Mouse (Mus musculus) liver, embryonic 12.5 days (tissue): ENCODE measurements around the gene Bahcc1. TPM values are rescaled to one million over a fixed set of nuclear protein-coding genes. Genes with fewer than 3 reads are reported as not detected.

Source experiments
- ATAC-seq: fragments of 200-750 bp; cut with Nextera tagmentation; 2 replicates; pipeline ENCODE4 v1.8.0; 2017; ENCODE audit warnings: moderate number of reproducible peaks, mild to moderate bottlenecking, moderate library complexity
- H3K27ac ChIP-seq: fragments of 300-500 bp; sonication (generic); 2 replicates; pipeline ENCODE4 v1.5.1; 2016; ENCODE audit warnings: mild to moderate bottlenecking
- H3K27me3 ChIP-seq: fragments of 300-500 bp; sonication (generic); replicated peaks from 2 replicates; pipeline ENCODE4 v1.6.1; 2016; ENCODE audit warnings: mild to moderate bottlenecking, moderate library complexity
- H3K36me3 ChIP-seq: fragments of 300-500 bp; sonication (generic); 2 replicates; pipeline ENCODE4 v1.6.1; 2016; ENCODE audit warnings: mild to moderate bottlenecking, moderate library complexity
- H3K4me1 ChIP-seq: fragments of 300-500 bp; sonication (generic); 2 replicates; pipeline ENCODE4 v1.6.1; 2016
- H3K4me2 ChIP-seq: fragments of 300-500 bp; sonication (generic); 2 replicates; pipeline ENCODE4 v1.6.1; 2016; ENCODE audit warnings: mild to moderate bottlenecking, moderate library complexity
- H3K4me3 ChIP-seq: fragments of 300-500 bp; sonication (generic); 2 replicates; pipeline ENCODE4 v1.5.1; 2016; ENCODE audit warnings: mild to moderate bottlenecking, moderate library complexity
- H3K9ac ChIP-seq: fragments of 300-500 bp; sonication (generic); 2 replicates; pipeline ENCODE4 v1.6.1; 2016; ENCODE audit warnings: mild to moderate bottlenecking, moderate library complexity
- H3K9me3 ChIP-seq: fragments of 300-500 bp; sonication (generic); replicated peaks from 2 replicates; pipeline ENCODE4 v1.6.1; 2016; ENCODE audit warnings: mild to moderate bottlenecking, moderate library complexity
- WGBS: fragments of 180-500 bp; shearing (Covaris S2); methylation state at CpG from one replicate; pipeline ENCODE4 v1.1.7; 2016; ENCODE audit not compliant: insufficient replicate concordance; 5-methylcytosine and 5-hydroxymethylcytosine counted together
- polyA plus RNA-seq: library from polyadenylated mRNA; unstranded; fragments of >200 nt; fragmentation: Nextera tagmentation; extraction: Ambion mirVana; gene quantifications from 2 replicates; pipeline ENCODE4 v1.2.1, GENCODE M21; 2016

Bahcc1 gene
- polyA plus RNA-seq = 3.0 and 3.5 TPM in 2 replicates

GRCm38 (mm10) chr11:120232230-120233097, at the start of gene Bahcc1:
Bahcc1 (plus strand) TSS chr11:120232947.
- peaks cover 82% of the 10 kb centered on the region for H3K27me3 ChIP-seq
- ATAC-seq = peak; percentile 94
- peaks cover 91% of the 10 kb centered on the region for H3K4me1 ChIP-seq
- WGBS = 2% methylated on average over 36 of the region's 36 CpGs
- peak within 1 kb of the TSS; percentile 71 for H3K4me3 ChIP-seq
- H3K9ac ChIP-seq = peak within 1 kb of the TSS; percentile 84
- no peaks in the 10 kb centered on the region for H3K9me3 ChIP-seq
- H3K4me2 ChIP-seq = peak within 1 kb of the TSS; percentile 97
- H3K27ac ChIP-seq = peak within 1 kb of the TSS; percentile 80
- H3K36me3 ChIP-seq = no peaks in the 10 kb centered on the region

- H3K4me1 ChIP-seq = peaks cover 43% of the 10 kb centered on the region
- ATAC-seq = no peak
- no peak overlapping the region for H3K27ac ChIP-seq
- H3K4me3 ChIP-seq = no peak overlapping the region
- peaks cover 73% of the 10 kb centered on the region for H3K27me3 ChIP-seq
- 33% methylated on average over 1 of the region's 1 CpGs for WGBS
- H3K4me2 ChIP-seq = no peak overlapping the region
- H3K36me3 ChIP-seq = no peaks in the 10 kb centered on the region
- H3K9ac ChIP-seq = no peak overlapping the region
- no peaks in the 10 kb centered on the region for H3K9me3 ChIP-seq
Measured at GRCm38 (mm10) chr11:120183180-120183579, 49.6 kb upstream of the Bahcc1 start.

GRCm38 (mm10) chr11:120183708-120184107, 49.0 kb upstream of the Bahcc1 start:
- peaks cover 74% of the 10 kb centered on the region for H3K27me3 ChIP-seq
- H3K9me3 ChIP-seq = no peaks in the 10 kb centered on the region
- no peaks in the 10 kb centered on the region for H3K36me3 ChIP-seq
- no peak overlapping the region for H3K4me2 ChIP-seq
- 46% methylated on average over 11 of the region's 11 CpGs for WGBS
- no peak overlapping the region for H3K9ac ChIP-seq
- no peak overlapping the region for H3K4me3 ChIP-seq
- peaks cover 43% of the 10 kb centered on the region for H3K4me1 ChIP-seq
- no peak for ATAC-seq
- peak overlapping the region; percentile 85; the same call in 1 of the 2 replicates for H3K27ac ChIP-seq

GRCm38 (mm10) chr11:120184371-120185315, 48.1 kb upstream of the Bahcc1 start:
- peak overlapping the region; percentile 80 for H3K4me2 ChIP-seq
- no peaks in the 10 kb centered on the region for H3K9me3 ChIP-seq
- peak; percentile 53 for ATAC-seq
- H3K36me3 ChIP-seq = no peaks in the 10 kb centered on the region
- H3K4me1 ChIP-seq = peaks cover 50% of the 10 kb centered on the region
- peak overlapping the region; percentile 85 for H3K27ac ChIP-seq
- 14% methylated on average over 16 of the region's 16 CpGs for WGBS
- peaks cover 82% of the 10 kb centered on the region for H3K27me3 ChIP-seq
- H3K9ac ChIP-seq = 0 out of 2 replicates have a peak overlapping the region, but pooled peaks have one; percentile 65
- 0 out of 2 replicates have a peak overlapping the region, but pooled peaks have one; percentile 62 for H3K4me3 ChIP-seq

- Histone ChIP-seq H3K4me2 (peak overlapping the region; percentile 80), H3K9ac (peak overlapping the region; percentile 65), H3K27ac (peak overlapping the region; percentile 85), H3K9me3 (no peaks in the 10 kb centered on the region), H3K4me1 (peaks cover 59% of the 10 kb centered on the region), H3K4me3 (peak overlapping the region; percentile 62), H3K27me3 (peaks cover 91% of the 10 kb centered on the region), H3K36me3 (no peaks in the 10 kb centered on the region)
- 4% methylated on average over 54 of the region's 54 CpGs for WGBS
- no peak for ATAC-seq
Measured at GRCm38 (mm10) chr11:120185316-120186141, 47.2 kb upstream of the Bahcc1 start.

GRCm38 (mm10) chr11:120186145-120186740, 46.5 kb upstream of the Bahcc1 start:
- Histone ChIP-seq H3K4me1 (peaks cover 63% of the 10 kb centered on the region), H3K9ac (peak overlapping the region; percentile 65), H3K4me2 (peak overlapping the region; percentile 80), H3K4me3 (peak overlapping the region; percentile 62), H3K9me3 (no peaks in the 10 kb centered on the region), H3K36me3 (no peaks in the 10 kb centered on the region), H3K27ac (peak overlapping the region; percentile 85), H3K27me3 (peaks cover 96% of the 10 kb centered on the region)
- ATAC-seq = no peak
- 17% methylated on average over 18 of the region's 18 CpGs for WGBS

GRCm38 (mm10) chr11:120186821-120187235, 45.9 kb upstream of the Bahcc1 start:
- Histone ChIP-seq H3K27ac (no peak overlapping the region), H3K4me1 (peaks cover 60% of the 10 kb centered on the region), H3K4me2 (peak overlapping the region; percentile 80), H3K9me3 (no peaks in the 10 kb centered on the region), H3K9ac (peak overlapping the region; percentile 64), H3K36me3 (no peaks in the 10 kb centered on the region), H3K4me3 (peak overlapping the region; percentile 62), H3K27me3 (peaks cover 99% of the 10 kb centered on the region)
- ATAC-seq = no peak
- 8% methylated on average over 20 of the region's 20 CpGs for WGBS

GRCm38 (mm10) chr11:120187236-120188101, 45.3 kb upstream of the Bahcc1 start:
- Histone ChIP-seq H3K9ac (peak overlapping the region; percentile 64), H3K27ac (0 out of 2 replicates have a peak overlapping the region, but pooled peaks have one; percentile 18), H3K27me3 (peaks cover 98% of the 10 kb centered on the region), H3K4me3 (peak overlapping the region; percentile 62), H3K4me2 (peak overlapping the region; percentile 80), H3K9me3 (no peaks in the 10 kb centered on the region), H3K36me3 (no peaks in the 10 kb centered on the region), H3K4me1 (peaks cover 56% of the 10 kb centered on the region)
- 2% methylated on average over 43 of the region's 43 CpGs for WGBS
- ATAC-seq = no peak

GRCm38 (mm10) chr11:120188102-120188480, 44.7 kb upstream of the Bahcc1 start:
- Histone ChIP-seq H3K36me3 (no peaks in the 10 kb centered on the region), H3K27me3 (peaks cover 94% of the 10 kb centered on the region), H3K4me1 (peaks cover 52% of the 10 kb centered on the region), H3K9ac (peak overlapping the region; percentile 64), H3K27ac (no peak overlapping the region), H3K4me2 (peak overlapping the region; percentile 80), H3K4me3 (peak overlapping the region; percentile 62), H3K9me3 (no peaks in the 10 kb centered on the region)
- 1% methylated on average over 24 of the region's 24 CpGs for WGBS
- ATAC-seq = no peak
